Mouse (Mus musculus) ovary, adult 18-20 months (tissue): ENCODE measurements at regions not wholly inside any gene's neighbourhood (a gene's known extent, or its start where the extent isn't known, plus 50 kb on each side); places are given as distances from the start of the nearest gene placed in this dataset.

Experiments used
- DNase-seq: peaks from one replicate; pipeline ENCODE4 v3.0.0; 2022; ENCODE audit warnings: low spot score, mixed read lengths

DNA sequence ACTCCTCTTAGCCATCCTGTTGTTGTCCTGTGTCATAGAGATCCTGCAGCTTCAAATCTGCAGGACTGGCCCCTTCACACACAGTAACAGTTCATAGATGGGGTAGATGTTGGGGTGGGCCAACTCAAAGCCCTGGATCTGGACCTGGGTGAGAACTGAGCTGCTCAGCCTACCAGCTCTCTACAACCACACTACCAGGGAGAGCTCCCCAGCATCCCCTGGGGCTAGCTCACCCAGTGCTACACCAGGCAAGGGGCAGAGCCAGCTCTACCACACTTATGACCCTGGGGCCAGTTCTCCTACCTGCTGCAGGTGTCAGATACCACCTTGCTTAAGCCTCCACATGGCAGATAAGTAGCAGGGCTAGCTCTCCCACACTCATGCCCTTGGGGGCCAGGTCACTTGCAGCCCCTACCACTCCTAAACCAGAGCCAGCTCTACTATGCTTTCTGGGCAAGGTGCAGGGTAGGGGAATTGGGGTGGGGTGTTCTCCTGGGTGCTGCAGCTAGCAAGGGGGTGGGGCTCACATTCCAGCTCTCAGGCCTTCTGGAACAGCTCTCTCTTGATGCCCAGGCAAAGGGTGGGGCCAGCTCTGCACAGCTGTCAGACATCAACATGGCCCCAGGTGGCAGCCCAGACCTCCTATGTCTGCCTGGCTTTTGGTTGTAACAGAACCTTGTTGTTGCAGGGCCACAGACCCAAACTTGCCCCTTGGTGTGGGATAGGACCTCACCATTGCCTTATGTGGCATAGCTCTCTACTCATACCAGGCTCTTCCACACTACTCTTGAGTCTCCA, 62.4 kb upstream of the Tab2 start:
- DNase-seq = no peak

DNA sequence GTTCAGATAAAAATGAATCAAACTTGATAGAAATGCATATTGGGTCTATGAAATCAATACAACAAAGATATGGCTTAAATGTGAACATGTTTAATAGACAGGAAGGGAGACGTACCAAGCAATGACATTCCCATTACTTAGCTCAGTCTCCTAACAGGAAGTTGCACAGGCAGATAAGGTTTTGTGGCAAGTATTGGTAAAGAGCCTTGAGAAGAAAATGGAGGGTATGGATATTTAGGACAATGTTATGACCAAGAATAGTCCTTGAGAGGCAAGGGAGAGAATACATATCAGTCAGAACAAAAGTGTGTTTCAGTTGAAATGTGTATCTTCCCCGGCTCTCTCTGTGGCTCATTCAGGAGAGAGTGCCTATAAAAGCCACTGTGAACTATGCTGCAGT, 60.7 kb upstream of the Tab2 start:
- no peak for DNase-seq

DNA sequence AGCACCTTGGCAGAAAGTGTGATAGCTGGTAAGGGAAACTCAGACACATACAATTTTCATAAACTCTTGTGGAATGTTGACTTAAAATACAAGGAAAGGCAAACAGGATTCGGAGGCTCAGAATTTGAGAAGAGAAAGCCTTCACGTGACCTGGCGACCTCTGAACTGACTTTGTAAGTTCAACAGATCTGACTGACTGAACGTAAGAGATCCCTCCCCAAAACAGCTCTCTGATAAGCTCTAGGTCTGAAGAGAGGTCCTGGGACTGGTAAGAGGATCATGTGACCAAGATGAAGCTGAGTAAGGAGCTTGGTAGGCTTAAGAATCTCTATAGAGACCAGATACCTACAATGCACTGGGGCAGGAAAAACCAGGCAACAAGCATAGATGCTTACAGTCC, 55.7 kb upstream of the Tab2 start:
- no peak for DNase-seq

DNA sequence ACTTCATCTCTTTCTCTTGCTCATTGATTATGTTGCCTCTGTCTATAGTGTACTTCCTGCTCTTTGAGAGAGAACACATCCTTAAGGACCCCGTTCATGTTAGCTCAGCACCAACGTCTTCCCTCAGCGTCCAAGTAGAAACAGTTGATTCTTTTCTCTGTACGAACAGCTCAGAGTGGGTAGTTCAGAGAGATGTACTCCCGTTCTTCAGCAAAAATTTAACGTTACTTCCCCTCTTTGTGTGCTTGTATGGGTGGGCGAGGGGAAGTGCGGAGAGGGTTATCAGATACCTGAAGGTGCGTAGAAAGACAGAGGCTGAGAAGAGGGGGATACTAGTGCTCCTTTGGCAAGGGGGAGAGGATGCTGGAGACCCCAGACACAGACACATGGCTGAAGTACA, 55.1 kb upstream of the Tab2 start:
- no peak for DNase-seq

DNA sequence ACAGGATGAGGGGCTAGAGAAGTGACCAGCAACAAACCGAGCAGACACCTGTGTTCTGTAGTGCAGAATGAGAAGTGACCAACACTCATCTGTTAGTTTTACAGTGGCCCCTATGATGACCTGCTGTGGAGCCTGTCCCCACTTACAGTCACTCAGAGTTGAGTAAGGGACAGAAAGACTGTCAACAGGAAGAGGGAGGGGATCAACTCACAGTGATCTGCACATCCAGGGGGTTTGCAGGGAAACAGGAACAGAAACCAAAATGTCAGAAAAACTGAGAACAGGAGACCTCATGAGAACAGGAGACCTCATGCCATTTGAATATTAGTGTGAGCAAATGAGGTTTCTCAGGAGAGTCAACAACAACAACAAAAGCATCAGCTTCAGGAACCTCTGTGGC, 53.8 kb upstream of the Tab2 start:
- DNase-seq = no peak

DNA sequence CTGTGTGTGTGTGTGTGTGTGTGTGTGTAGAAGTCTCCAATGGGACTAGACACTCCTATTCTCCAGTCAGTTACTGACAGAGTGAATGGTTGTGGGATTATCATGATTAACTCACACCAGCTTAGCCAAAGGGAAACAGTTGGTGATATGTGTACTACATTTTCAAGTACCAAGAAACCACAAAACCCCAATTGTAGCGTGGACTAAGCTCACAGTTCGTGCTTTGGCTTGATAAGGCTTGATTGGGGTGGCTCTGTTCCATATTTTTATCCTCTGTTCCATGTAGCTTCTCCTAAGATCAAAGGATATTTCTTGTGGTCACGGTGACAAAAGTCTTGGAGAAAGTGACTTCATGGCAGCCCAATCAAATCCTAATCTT, 51.9 kb upstream of the Tab2 start:
- no peak for DNase-seq

DNA sequence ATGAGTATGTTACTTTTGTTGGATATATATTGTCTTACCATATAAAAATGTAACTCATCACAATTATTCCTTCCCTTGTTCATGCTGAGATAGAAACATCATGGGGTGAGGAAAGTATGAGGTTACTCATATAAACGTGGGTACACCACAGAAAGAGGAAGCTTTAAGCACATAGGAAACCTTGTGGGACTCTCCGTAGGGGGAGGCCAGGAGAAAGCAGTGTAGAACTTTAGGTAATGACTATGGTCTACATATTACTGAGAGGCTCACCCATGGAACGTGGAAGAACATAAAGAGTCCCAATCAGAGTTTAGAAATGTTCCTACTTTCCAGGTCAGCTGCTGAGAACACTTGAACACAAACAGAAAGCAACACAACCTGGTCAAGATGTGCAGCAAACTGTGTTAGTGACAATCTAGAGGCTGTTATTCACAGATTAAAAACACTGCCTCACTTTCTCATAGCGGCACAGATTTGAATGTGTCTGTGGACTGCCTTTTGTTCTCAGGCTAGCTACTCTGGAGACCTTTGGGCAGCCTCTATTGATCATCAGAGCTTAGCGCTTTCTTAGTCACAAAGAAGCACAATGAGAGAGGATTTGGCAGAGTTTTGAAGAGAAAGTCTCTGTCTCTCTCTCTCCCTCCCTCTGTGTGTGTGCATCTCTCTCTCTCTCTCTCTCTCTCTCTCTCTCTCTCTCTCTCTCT, 51.4 kb upstream of the Tab2 start:
- no peak for DNase-seq
